Mouse (Mus musculus) hindbrain, embryonic 11.5 days (tissue): ENCODE measurements around the gene Pikfyve. TPM values are rescaled to one million over a fixed set of nuclear protein-coding genes. Genes with fewer than 3 reads are reported as not detected.

Experiments
- ATAC-seq: fragments of 200-750 bp; cut with Nextera tagmentation; 2 replicates; pipeline ENCODE4 v1.8.0; 2017; ENCODE audit warnings: mild to moderate bottlenecking, moderate TSS enrichment, moderate library complexity; ENCODE audit not compliant: low FRiP score
- DNase-seq: peaks from one replicate; pipeline ENCODE4 v3.0.0-alpha.2; 2015; ENCODE audit warnings: low spot score
- H3K27ac ChIP-seq: fragments of 300-500 bp; sonication (generic); 2 replicates; pipeline ENCODE4 v1.5.1; 2014; ENCODE audit warnings: mild to moderate bottlenecking, low read depth, low read length
- H3K27me3 ChIP-seq: fragments of 300-500 bp; sonication (generic); 2 replicates; pipeline ENCODE4 v1.6.1; 2014; ENCODE audit warnings: mild to moderate bottlenecking, low read length, moderate library complexity, mixed read lengths; ENCODE audit not compliant: control insufficient read depth, insufficient read depth
- H3K36me3 ChIP-seq: fragments of 300-500 bp; sonication (generic); 2 replicates; pipeline ENCODE4 v1.6.1; 2014; ENCODE audit warnings: mild to moderate bottlenecking, low read length, moderate library complexity, mixed read lengths; ENCODE audit not compliant: control insufficient read depth, insufficient read depth
- H3K4me1 ChIP-seq: fragments of 300-500 bp; sonication (generic); replicated peaks from 2 replicates; pipeline ENCODE4 v1.6.1; 2014; ENCODE audit warnings: low read length, mixed read lengths; ENCODE audit not compliant: control insufficient read depth, insufficient read depth
- H3K4me2 ChIP-seq: fragments of 300-500 bp; sonication (generic); replicated peaks from 2 replicates; pipeline ENCODE4 v1.6.1; 2014; ENCODE audit warnings: mild to moderate bottlenecking, low read depth, low read length
- H3K4me3 ChIP-seq: fragments of 300-500 bp; sonication (generic); 2 replicates; pipeline ENCODE4 v1.5.1; 2014; ENCODE audit warnings: low read depth, low read length
- H3K9ac ChIP-seq: fragments of 300-500 bp; sonication (generic); 2 replicates; pipeline ENCODE4 v1.6.1; 2014; ENCODE audit warnings: low read depth, low read length
- H3K9me3 ChIP-seq: fragments of 300-500 bp; sonication (generic); 2 replicates; pipeline ENCODE4 v1.6.1; 2016; ENCODE audit warnings: low read length; ENCODE audit not compliant: control insufficient read depth
- WGBS: fragments of 180-500 bp; shearing (Covaris S2); extraction: QIAGEN DNeasy Blood & Tissue Kit; methylation state at CpG from one replicate; pipeline ENCODE4 v1.1.7; 2014; 5-methylcytosine and 5-hydroxymethylcytosine counted together
- polyA plus RNA-seq: library from polyadenylated mRNA; unstranded; fragments of >200 nt; fragmentation: Nextera tagmentation; extraction: Ambion mirVana; gene quantifications from 2 replicates; pipeline ENCODE4 v1.2.1, GENCODE M21; 2014

Pikfyve gene
- polyA plus RNA-seq, 1 experiment from 2014 or later: 29.0 TPM

- H3K9ac ChIP-seq: no peak overlapping the region
- DNase-seq (peak; percentile 74), ATAC-seq (no peak)
- H3K27ac ChIP-seq: no peak overlapping the region
- H3K27me3 ChIP-seq: peaks cover 12% of the 10 kb centered on the region
- H3K4me2 ChIP-seq: peak overlapping the region; percentile 74
- H3K4me3 ChIP-seq: peak overlapping the region; percentile 38; the same call in 1 of the 2 replicates
- WGBS: 15% methylated on average over 7 of the region's 7 CpGs
- no peaks in the 10 kb centered on the region for H3K36me3 ChIP-seq
- H3K4me1 ChIP-seq: no peaks in the 10 kb centered on the region
- no peaks in the 10 kb centered on the region for H3K9me3 ChIP-seq
Measured at GRCm38 (mm10) chr1:65312118-65312517, 125.6 kb downstream of the Pikfyve start.

- Histone ChIP-seq H3K4me1 (no peaks in the 10 kb centered on the region), H3K27ac (no peak overlapping the region), H3K9ac (no peak overlapping the region), H3K9me3 (no peaks in the 10 kb centered on the region), H3K4me2 (no peak overlapping the region), H3K36me3 (no peaks in the 10 kb centered on the region), H3K27me3 (peaks cover 12% of the 10 kb centered on the region), H3K4me3 (no peak overlapping the region)
- DNase-seq (no peak), ATAC-seq (no peak)
- WGBS: 54% methylated on average over 2 of the region's 2 CpGs
Measured at GRCm38 (mm10) chr1:65312896-65313295, 126.4 kb downstream of the Pikfyve start.

- WGBS: 54% methylated on average over 13 of the region's 13 CpGs
- Histone ChIP-seq H3K4me2 (no peak overlapping the region), H3K27ac (no peak overlapping the region), H3K9ac (no peak overlapping the region), H3K4me1 (no peaks in the 10 kb centered on the region), H3K4me3 (no peak overlapping the region), H3K9me3 (no peaks in the 10 kb centered on the region), H3K36me3 (no peaks in the 10 kb centered on the region), H3K27me3 (peaks cover 12% of the 10 kb centered on the region)
- DNase-seq (no peak), ATAC-seq (peak; percentile 81)
Measured at GRCm38 (mm10) chr1:65314054-65315021, 127.9 kb downstream of the Pikfyve start.

GRCm38 (mm10) chr1:65315022-65315407, 128.5 kb downstream of the Pikfyve start:
- Histone ChIP-seq H3K9me3 (no peaks in the 10 kb centered on the region), H3K4me1 (no peaks in the 10 kb centered on the region), H3K36me3 (no peaks in the 10 kb centered on the region), H3K9ac (no peak overlapping the region), H3K27ac (no peak overlapping the region), H3K4me3 (no peak overlapping the region), H3K4me2 (no peak overlapping the region), H3K27me3 (peaks cover 12% of the 10 kb centered on the region)
- ATAC-seq (peak; percentile 63), DNase-seq (no peak)
- 77% methylated on average over 8 of the region's 8 CpGs for WGBS

Other genes with a start within 250 kb of the Pikfyve start
- gene Plekhm3, start 229.9 kb upstream of the Pikfyve start, polyA plus RNA-seq: 6.8 and 9.6 TPM in 2 replicates
- 0.36 and 0.68 TPM in 2 replicates for gene Akr1cl, start 153.9 kb upstream of the Pikfyve start, polyA plus RNA-seq
- 0.33 TPM in 1 of 2 replicates, not detected in the other for gene Cryge, start 135.5 kb upstream of the Pikfyve start, polyA plus RNA-seq
- gene Crygd, start 123.2 kb upstream of the Pikfyve start, polyA plus RNA-seq: not detected in 2 replicates
- gene Crygc, start 113.0 kb upstream of the Pikfyve start, polyA plus RNA-seq: not detected in 2 replicates
- not detected in 2 replicates for gene Crygb, start 104.4 kb upstream of the Pikfyve start, polyA plus RNA-seq
- not detected in 2 replicates for gene Cryga, start 83.3 kb upstream of the Pikfyve start, polyA plus RNA-seq
- gene Gm28845, start 67.1 kb upstream of the Pikfyve start, polyA plus RNA-seq: not detected in 2 replicates
- gene D630023F18Rik, start 63.5 kb upstream of the Pikfyve start, polyA plus RNA-seq: 0.22 TPM in 1 of 2 replicates, not detected in the other
- gene Idh1, start 183 bp upstream of the Pikfyve start, polyA plus RNA-seq: 436 and 480 TPM in 2 replicates
- gene Pth2r, start 95.4 kb downstream of the Pikfyve start, polyA plus RNA-seq: 0.34 and 1.5 TPM in 2 replicates